Mouse (Mus musculus): ENCODE measurements around the gene Mrtfa. TPM values are rescaled to one million over a fixed set of nuclear protein-coding genes. Genes with fewer than 3 reads are reported as not detected.
A peak's percentile ranks its signal among the peaks of the same experiment; 100 is the strongest.

Mrtfa gene
- total RNA-seq, 1 experiment from 2014 or later: 10.5 TPM

DNA sequence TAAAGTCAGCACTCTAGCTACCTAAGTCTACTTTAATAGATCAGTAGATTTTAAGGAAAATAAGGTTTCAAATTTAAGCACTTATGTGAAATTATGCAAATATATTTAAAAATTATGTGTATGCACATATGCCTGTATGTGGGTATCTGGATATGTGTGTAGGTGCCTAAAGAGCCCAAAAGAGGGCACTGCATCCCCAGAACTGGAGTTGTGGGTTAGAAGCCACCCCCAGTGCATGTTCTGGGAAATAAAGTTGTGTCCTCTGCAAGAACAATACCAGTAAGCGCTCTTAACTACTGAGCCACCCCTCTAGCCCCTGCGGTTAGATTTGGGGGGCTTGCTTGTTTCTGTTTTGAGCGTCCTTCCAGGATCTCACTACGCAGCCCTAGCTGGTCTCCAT, 113.0 kb downstream of the Mrtfa start:
- peak; percentile 69; the same call in 1 of the 2 replicates for ATAC-seq (replicated peaks; ENCODE audit: low read depth, poor library complexity, severe bottlenecking)

DNA sequence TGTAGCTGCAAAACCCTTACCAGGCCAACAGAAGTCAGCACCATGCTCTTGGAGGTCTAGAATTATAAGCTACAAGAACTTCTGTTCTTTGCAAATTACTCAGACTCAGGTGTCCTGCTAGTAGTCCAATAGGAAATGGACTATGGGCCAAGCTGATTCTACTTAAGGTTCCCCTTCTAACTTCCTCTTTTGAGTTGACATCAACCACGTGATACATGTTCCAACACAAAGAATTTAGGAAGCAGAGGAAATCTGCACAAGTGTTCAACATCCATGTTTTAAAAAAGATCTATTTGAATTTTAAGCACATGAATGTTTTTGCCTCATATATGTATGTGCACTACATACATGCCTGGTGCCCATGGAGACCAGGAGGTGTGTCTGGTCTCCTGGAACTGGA, 116.0 kb downstream of the Mrtfa start:
- peak; percentile 52 for ATAC-seq (replicated peaks; ENCODE audit: low read depth, poor library complexity, severe bottlenecking)

DNA sequence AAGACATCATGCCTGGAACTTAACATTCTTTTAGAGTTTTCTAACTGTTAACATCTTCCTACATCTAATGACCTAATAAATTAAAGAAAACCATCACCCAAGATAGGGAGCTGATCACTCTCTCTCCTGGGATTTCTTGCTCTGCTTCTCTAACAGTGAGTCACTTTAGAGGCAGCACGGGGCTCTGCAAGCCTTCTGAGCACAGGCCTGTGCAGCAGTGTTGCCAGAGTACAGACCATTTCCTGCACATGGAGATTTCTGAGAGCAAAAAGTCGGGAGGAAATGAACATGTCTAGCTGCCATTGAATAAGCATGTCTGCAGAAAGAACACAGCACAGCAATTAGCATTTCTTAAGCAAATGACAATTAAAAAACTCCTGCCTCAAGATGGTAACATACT, 116.8 kb downstream of the Mrtfa start:
- ATAC-seq (replicated peaks; ENCODE audit: low read depth, poor library complexity, severe bottlenecking): no peak

DNA sequence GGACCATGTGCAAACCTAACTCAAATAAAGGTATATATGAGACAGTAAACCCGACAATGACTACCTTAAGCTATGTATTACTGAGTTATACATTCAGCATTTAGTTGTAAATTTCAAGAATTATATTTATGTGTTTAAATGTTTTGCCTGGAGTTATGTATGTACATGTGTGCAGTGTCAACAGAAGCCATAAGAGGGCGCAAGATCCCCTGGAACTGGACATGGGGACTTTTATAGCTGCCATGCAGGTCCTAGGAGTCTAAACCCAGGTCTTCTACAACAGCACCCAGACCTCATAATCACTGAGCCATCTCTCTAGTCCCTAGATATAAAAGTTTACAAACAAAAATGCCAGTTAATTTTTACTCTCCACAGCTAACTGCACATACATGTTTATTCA, 117.8 kb downstream of the Mrtfa start:
- ATAC-seq (replicated peaks; ENCODE audit: low read depth, poor library complexity, severe bottlenecking): 0 out of 2 replicates have a peak, but pooled peaks have one; percentile 29

GRCm38 (mm10) chr15:81070470-81070869, 120.1 kb downstream of the Mrtfa start:
- ATAC-seq (replicated peaks; ENCODE audit: low read depth, poor library complexity, severe bottlenecking): no peak

GRCm38 (mm10) chr15:81068641-81069381, 121.7 kb downstream of the Mrtfa start:
- ATAC-seq (replicated peaks; ENCODE audit: low read depth, poor library complexity, severe bottlenecking): no peak

GRCm38 (mm10) chr15:81067761-81068160, 122.8 kb downstream of the Mrtfa start:
- no peak for ATAC-seq (replicated peaks; ENCODE audit: low read depth, poor library complexity, severe bottlenecking)

GRCm38 (mm10) chr15:81066976-81067375, 123.6 kb downstream of the Mrtfa start:
- ATAC-seq (replicated peaks; ENCODE audit: low read depth, poor library complexity, severe bottlenecking): no peak

DNA sequence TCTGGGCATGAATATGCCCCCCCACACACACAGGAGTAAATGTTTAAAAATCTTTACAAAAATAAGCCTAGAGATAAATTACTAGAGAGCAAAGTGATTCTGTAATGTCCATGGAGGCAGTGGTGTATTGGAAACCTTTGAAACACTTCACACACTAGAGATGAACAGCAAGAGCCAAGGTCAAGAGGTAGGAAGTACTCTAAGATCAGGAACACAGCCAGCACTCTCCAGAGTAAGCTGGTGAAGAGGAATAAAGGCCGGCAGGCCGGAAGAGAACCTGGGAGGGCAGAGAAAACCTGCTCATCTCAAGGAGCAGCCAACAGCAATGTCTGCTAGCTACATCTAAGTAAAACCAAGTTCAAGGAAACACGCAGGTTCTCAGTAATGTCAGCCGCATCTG, 125.9 kb downstream of the Mrtfa start:
- ATAC-seq (replicated peaks; ENCODE audit: low read depth, poor library complexity, severe bottlenecking): no peak

DNA sequence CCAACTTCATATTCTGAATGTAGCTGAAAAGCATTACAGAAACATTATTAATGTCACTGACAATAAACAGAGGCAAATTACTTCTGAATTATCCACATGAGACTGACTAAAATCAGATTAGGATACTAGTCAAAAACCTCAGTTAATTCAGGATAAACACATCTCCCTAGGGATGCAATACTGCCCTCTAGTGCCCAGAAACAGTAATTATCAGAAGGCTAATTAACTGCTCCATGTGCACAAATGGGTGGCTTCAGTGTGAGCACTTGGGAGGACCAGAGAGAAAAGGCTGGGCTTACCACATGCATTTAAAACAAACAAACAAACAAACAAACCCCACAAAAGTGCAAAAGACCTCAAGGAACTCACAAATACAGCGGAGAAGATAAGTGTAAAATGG, 126.4 kb downstream of the Mrtfa start:
- ATAC-seq (replicated peaks; ENCODE audit: low read depth, poor library complexity, severe bottlenecking): peak; percentile 39; the same call in 1 of the 2 replicates

- no peak for ATAC-seq (replicated peaks; ENCODE audit: low read depth, poor library complexity, severe bottlenecking)
Observed at GRCm38 (mm10) chr15:81062616-81063015, 127.9 kb downstream of the Mrtfa start.

- no peak for ATAC-seq (replicated peaks; ENCODE audit: low read depth, poor library complexity, severe bottlenecking)
Observed at GRCm38 (mm10) chr15:81062175-81062588, 128.4 kb downstream of the Mrtfa start.

DNA sequence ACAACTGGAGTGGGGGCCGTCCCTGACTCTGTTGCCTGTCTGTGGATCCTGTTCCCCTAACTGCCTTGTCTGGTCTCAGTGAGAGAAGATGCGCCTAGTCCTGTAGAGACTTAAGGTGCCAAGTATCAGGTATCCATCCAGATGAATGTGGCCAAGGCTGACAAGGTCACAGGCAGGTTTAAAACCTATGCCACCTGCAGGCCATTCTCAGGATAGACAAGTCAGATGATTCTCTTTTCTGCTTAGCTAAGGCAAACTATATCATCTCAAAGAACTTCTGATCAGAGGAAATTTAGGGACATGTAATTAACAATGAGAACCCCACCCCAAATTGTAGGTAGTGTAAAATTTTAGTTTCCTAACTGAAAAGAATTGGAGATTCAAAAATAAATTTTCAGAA, 129.6 kb downstream of the Mrtfa start:
- ATAC-seq (replicated peaks; ENCODE audit: low read depth, poor library complexity, severe bottlenecking): no peak

GRCm38 (mm10) chr15:81057736-81058135, 132.8 kb downstream of the Mrtfa start:
- ATAC-seq (replicated peaks; ENCODE audit: low read depth, poor library complexity, severe bottlenecking): no peak

DNA sequence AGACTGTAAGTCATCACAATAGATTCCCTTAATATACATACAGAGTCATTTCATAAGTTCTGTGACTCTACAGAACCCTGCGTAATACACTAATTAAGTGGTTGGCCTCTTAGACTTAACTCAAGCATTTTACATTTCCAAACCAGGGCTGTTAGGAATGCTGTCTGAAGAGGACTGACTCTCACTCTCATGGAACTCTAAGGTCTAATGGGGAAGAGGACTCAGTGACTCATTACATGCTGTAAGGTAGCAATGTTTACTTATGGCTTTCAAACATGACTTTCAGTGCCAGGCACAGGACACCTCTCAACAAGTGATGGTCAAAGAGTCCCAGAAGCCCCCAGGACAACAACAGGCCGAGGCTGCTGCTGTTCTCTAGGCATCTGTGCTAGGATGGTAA, 135.1 kb downstream of the Mrtfa start:
- ATAC-seq (replicated peaks; ENCODE audit: low read depth, poor library complexity, severe bottlenecking): no peak

DNA sequence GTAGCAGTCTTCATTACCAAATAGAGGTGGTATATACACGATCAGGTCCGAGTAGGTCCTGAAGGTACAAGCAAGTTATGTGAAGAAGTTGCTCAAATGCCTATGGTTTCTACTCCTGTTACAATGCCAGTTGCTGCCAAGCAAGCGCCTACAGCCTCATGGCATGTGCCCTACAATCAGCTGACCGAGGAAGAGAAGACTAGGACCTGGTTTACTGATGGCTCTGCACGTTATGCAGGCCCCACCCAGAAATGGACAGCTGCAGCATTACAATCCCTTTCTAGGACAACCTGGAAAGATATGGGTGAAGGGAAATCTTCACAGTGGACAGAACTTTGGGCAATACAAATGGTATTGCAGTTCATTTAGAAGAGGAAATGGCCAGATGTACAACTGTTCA, 138.1 kb downstream of the Mrtfa start:
- ATAC-seq (replicated peaks; ENCODE audit: low read depth, poor library complexity, severe bottlenecking): no peak

GRCm38 (mm10) chr15:81050488-81050887, 140.1 kb downstream of the Mrtfa start:
- ATAC-seq (replicated peaks; ENCODE audit: low read depth, poor library complexity, severe bottlenecking): no peak

GRCm38 (mm10) chr15:81049401-81050053, 141.0 kb downstream of the Mrtfa start:
- ATAC-seq (replicated peaks; ENCODE audit: low read depth, poor library complexity, severe bottlenecking): peak; percentile 45; the same call in 1 of the 2 replicates

- peak; percentile 52 for ATAC-seq (replicated peaks; ENCODE audit: low read depth, poor library complexity, severe bottlenecking)
Observed at GRCm38 (mm10) chr15:81047497-81047896, 143.1 kb downstream of the Mrtfa start.

DNA sequence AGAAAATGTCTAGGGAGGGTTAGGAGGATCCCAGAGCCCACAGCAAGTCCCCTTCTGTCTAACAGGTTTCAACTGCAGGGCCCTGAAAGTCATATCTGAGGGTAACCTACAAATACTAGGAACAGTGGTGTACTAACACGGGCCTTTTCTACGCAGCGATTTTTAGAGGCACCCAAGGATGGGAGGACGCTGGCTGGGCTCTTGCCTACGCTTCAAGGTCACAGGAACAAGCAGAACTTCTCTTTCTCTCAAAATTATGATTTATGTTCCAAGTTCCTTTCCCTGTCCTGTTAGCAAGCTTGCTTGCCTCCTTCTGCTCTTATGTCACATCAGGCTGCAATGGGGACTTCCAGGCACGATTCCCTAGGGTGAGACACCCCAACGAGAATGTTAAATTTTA, 144.5 kb downstream of the Mrtfa start:
- no peak for ATAC-seq (replicated peaks; ENCODE audit: low read depth, poor library complexity, severe bottlenecking)

GRCm38 (mm10) chr15:81045336-81045735, 145.2 kb downstream of the Mrtfa start:
- ATAC-seq (replicated peaks; ENCODE audit: low read depth, poor library complexity, severe bottlenecking): peak; percentile 70

DNA sequence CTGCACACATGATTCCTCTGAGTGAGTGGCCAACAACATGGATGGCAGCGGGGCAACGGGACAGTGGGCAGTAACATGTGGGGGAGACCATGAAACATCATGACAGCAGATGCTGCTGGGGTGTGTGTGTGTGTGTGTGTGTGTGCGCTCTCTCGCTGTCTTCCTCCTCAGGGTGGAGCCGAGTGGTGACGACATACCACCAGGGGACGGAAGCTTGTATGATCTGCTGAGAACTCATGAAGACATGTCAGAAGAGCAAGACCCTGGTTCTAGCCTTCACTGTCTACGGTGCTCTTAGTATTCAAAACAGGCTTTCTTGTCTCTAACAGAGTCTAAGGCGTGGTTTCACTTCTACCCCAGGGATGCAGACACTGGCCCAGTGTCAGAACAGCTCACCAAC, 146.1 kb downstream of the Mrtfa start:
- ATAC-seq (replicated peaks; ENCODE audit: low read depth, poor library complexity, severe bottlenecking): peak; percentile 55
